Mouse (Mus musculus) midbrain, embryonic 11.5 days (tissue): ENCODE measurements around the gene Tmigd3. TPM values are rescaled to one million over a fixed set of nuclear protein-coding genes. Genes with fewer than 3 reads are reported as not detected.

Source experiments
- ATAC-seq: fragments of 200-750 bp; cut with Nextera tagmentation; 2 replicates; pipeline ENCODE4 v1.8.0; 2017; ENCODE audit warnings: moderate TSS enrichment, moderate library complexity; ENCODE audit not compliant: low FRiP score
- DNase-seq: peaks from one replicate; pipeline ENCODE4 v3.0.0; 2015; ENCODE audit warnings: low spot score; ENCODE audit errors: missing footprints
- H3K27ac ChIP-seq: fragments of 300-500 bp; sonication (generic); 2 replicates; pipeline ENCODE4 v1.5.1; 2014; ENCODE audit warnings: low read depth, low read length
- H3K27me3 ChIP-seq: fragments of 300-500 bp; sonication (generic); 2 replicates; pipeline ENCODE4 v1.6.1; 2014; ENCODE audit warnings: mild to moderate bottlenecking, low read length, moderate library complexity, mixed read lengths; ENCODE audit not compliant: control insufficient read depth, insufficient read depth
- H3K36me3 ChIP-seq: fragments of 300-500 bp; sonication (generic); 2 replicates; pipeline ENCODE4 v1.6.1; 2014; ENCODE audit warnings: mild to moderate bottlenecking, low read length, moderate library complexity, mixed read lengths; ENCODE audit not compliant: control insufficient read depth, insufficient read depth
- H3K4me1 ChIP-seq: fragments of 300-500 bp; sonication (generic); 2 replicates; pipeline ENCODE4 v1.6.1; 2014; ENCODE audit warnings: low read length; ENCODE audit not compliant: control insufficient read depth, insufficient read depth
- H3K4me2 ChIP-seq: fragments of 300-500 bp; sonication (generic); 2 replicates; pipeline ENCODE4 v1.6.1; 2014; ENCODE audit warnings: mild to moderate bottlenecking, moderate library complexity
- H3K4me3 ChIP-seq: fragments of 300-500 bp; sonication (generic); 2 replicates; pipeline ENCODE4 v1.5.1; 2014; ENCODE audit warnings: low read depth, low read length
- H3K9ac ChIP-seq: fragments of 300-500 bp; sonication (generic); 2 replicates; pipeline ENCODE4 v1.6.1; 2014; ENCODE audit warnings: low read length
- H3K9me3 ChIP-seq: fragments of 300-500 bp; sonication (generic); 2 replicates; pipeline ENCODE4 v1.6.1; 2016; ENCODE audit warnings: low read length; ENCODE audit not compliant: control insufficient read depth
- WGBS: fragments of 180-500 bp; shearing (Covaris S2); extraction: QIAGEN DNeasy Blood & Tissue Kit; methylation state at CpG from one replicate; pipeline ENCODE4 v1.1.7; 2014; 5-methylcytosine and 5-hydroxymethylcytosine counted together
- polyA plus RNA-seq: library from polyadenylated mRNA; unstranded; fragments of >200 nt; fragmentation: Nextera tagmentation; extraction: Ambion mirVana; gene quantifications from 2 replicates; pipeline ENCODE4 v1.2.1, GENCODE M21; 2014

Tmigd3 gene
- polyA plus RNA-seq, 1 experiment from 2014 or later = not detected

GRCm38 (mm10) chr3:105838655-105839054, 32.0 kb upstream of the Tmigd3 start:
- no peak overlapping the region for H3K4me2 ChIP-seq
- no peak overlapping the region for H3K27ac ChIP-seq
- H3K36me3 ChIP-seq = no peaks in the 10 kb centered on the region
- no peaks in the 10 kb centered on the region for H3K27me3 ChIP-seq
- ATAC-seq (no peak), DNase-seq (no peak)
- no peaks in the 10 kb centered on the region for H3K9me3 ChIP-seq
- WGBS = 83% methylated on average over 3 of the region's 3 CpGs
- no peak overlapping the region for H3K4me3 ChIP-seq
- H3K4me1 ChIP-seq = no peaks in the 10 kb centered on the region
- H3K9ac ChIP-seq = no peak overlapping the region

- DNase-seq (no peak), ATAC-seq (no peak)
- 83% methylated on average over 4 of the region's 4 CpGs for WGBS
- no peaks in the 10 kb centered on the region for H3K4me1 ChIP-seq
- no peaks in the 10 kb centered on the region for H3K27me3 ChIP-seq
- no peak overlapping the region for H3K4me2 ChIP-seq
- H3K4me3 ChIP-seq = no peak overlapping the region
- H3K27ac ChIP-seq = no peak overlapping the region
- no peak overlapping the region for H3K9ac ChIP-seq
- H3K9me3 ChIP-seq = no peaks in the 10 kb centered on the region
- no peaks in the 10 kb centered on the region for H3K36me3 ChIP-seq
These were observed 30.9 kb upstream of the Tmigd3 start for GRCm38 (mm10) chr3:105839836-105840235.

GRCm38 (mm10) chr3:105846294-105847069, 24.2 kb upstream of the Tmigd3 start:
- Histone ChIP-seq H3K4me1 (no peaks in the 10 kb centered on the region), H3K27ac (no peak overlapping the region), H3K4me3 (no peak overlapping the region), H3K4me2 (no peak overlapping the region), H3K36me3 (no peaks in the 10 kb centered on the region), H3K27me3 (no peaks in the 10 kb centered on the region), H3K9ac (no peak overlapping the region), H3K9me3 (no peaks in the 10 kb centered on the region)
- ATAC-seq = no peak
- 77% methylated on average over 7 of the region's 7 CpGs for WGBS
- no peak for DNase-seq

- no peak overlapping the region for H3K4me3 ChIP-seq
- WGBS = 72% methylated on average over 8 of the region's 8 CpGs
- no peaks in the 10 kb centered on the region for H3K36me3 ChIP-seq
- H3K9me3 ChIP-seq = no peaks in the 10 kb centered on the region
- ATAC-seq (no peak), DNase-seq (no peak)
- no peaks in the 10 kb centered on the region for H3K4me1 ChIP-seq
- no peaks in the 10 kb centered on the region for H3K27me3 ChIP-seq
- no peak overlapping the region for H3K4me2 ChIP-seq
- H3K27ac ChIP-seq = no peak overlapping the region
- no peak overlapping the region for H3K9ac ChIP-seq
These were observed 16.9 kb upstream of the Tmigd3 start for GRCm38 (mm10) chr3:105853781-105854180.

GRCm38 (mm10) chr3:105854786-105855185, 15.9 kb upstream of the Tmigd3 start:
- ATAC-seq (no peak), DNase-seq (no peak)
- Histone ChIP-seq H3K9me3 (no peaks in the 10 kb centered on the region), H3K4me1 (no peaks in the 10 kb centered on the region), H3K27ac (no peak overlapping the region), H3K4me3 (no peak overlapping the region), H3K36me3 (no peaks in the 10 kb centered on the region), H3K4me2 (no peak overlapping the region), H3K9ac (no peak overlapping the region), H3K27me3 (no peaks in the 10 kb centered on the region)
- WGBS = 80% methylated on average over 4 of the region's 4 CpGs

- Histone ChIP-seq H3K36me3 (no peaks in the 10 kb centered on the region), H3K9me3 (no peaks in the 10 kb centered on the region), H3K27ac (no peak overlapping the region), H3K4me3 (no peak overlapping the region), H3K27me3 (no peaks in the 10 kb centered on the region), H3K9ac (no peak overlapping the region), H3K4me1 (no peaks in the 10 kb centered on the region), H3K4me2 (no peak overlapping the region)
- DNase-seq (no peak), ATAC-seq (no peak)
- 74% methylated on average over 5 of the region's 5 CpGs for WGBS
These were observed 13.2 kb upstream of the Tmigd3 start for GRCm38 (mm10) chr3:105857513-105857912.

GRCm38 (mm10) chr3:105861747-105862366, 8.8 kb upstream of the Tmigd3 start:
- no peaks in the 10 kb centered on the region for H3K9me3 ChIP-seq
- no peak overlapping the region for H3K4me2 ChIP-seq
- H3K27ac ChIP-seq = no peak overlapping the region
- H3K4me1 ChIP-seq = no peaks in the 10 kb centered on the region
- no peaks in the 10 kb centered on the region for H3K36me3 ChIP-seq
- H3K27me3 ChIP-seq = no peaks in the 10 kb centered on the region
- no peak overlapping the region for H3K9ac ChIP-seq
- no peak for DNase-seq
- no peak for ATAC-seq
- no peak overlapping the region for H3K4me3 ChIP-seq
- WGBS = 49% methylated on average over 7 of the region's 7 CpGs

- H3K4me1 ChIP-seq = no peaks in the 10 kb centered on the region
- no peak overlapping the region for H3K4me2 ChIP-seq
- no peaks in the 10 kb centered on the region for H3K27me3 ChIP-seq
- H3K9me3 ChIP-seq = no peaks in the 10 kb centered on the region
- no peaks in the 10 kb centered on the region for H3K36me3 ChIP-seq
- H3K4me3 ChIP-seq = no peak overlapping the region
- WGBS = 66% methylated on average over 1 of the region's 1 CpGs
- ATAC-seq = no peak
- no peak for DNase-seq
- H3K9ac ChIP-seq = no peak overlapping the region
- H3K27ac ChIP-seq = no peak overlapping the region
These were observed 6.6 kb upstream of the Tmigd3 start for GRCm38 (mm10) chr3:105864123-105864522.

GRCm38 (mm10) chr3:105865122-105865521, 5.6 kb upstream of the Tmigd3 start:
- H3K9ac ChIP-seq = no peak overlapping the region
- no peaks in the 10 kb centered on the region for H3K4me1 ChIP-seq
- H3K36me3 ChIP-seq = no peaks in the 10 kb centered on the region
- H3K9me3 ChIP-seq = no peaks in the 10 kb centered on the region
- ATAC-seq = no peak
- H3K4me2 ChIP-seq = no peak overlapping the region
- H3K27me3 ChIP-seq = no peaks in the 10 kb centered on the region
- no peak overlapping the region for H3K27ac ChIP-seq
- DNase-seq = no peak
- no peak overlapping the region for H3K4me3 ChIP-seq
- 88% methylated on average over 9 of the region's 9 CpGs for WGBS
